Mouse (Mus musculus) ES-E14 (cell line): ENCODE measurements at regions not wholly inside any gene's neighbourhood (a gene's known extent, or its start where the extent isn't known, plus 50 kb on each side); places are given as distances from the start of the nearest gene placed in this dataset.

Experiments used
- DNase-seq: peaks from one replicate; pipeline ENCODE4 v3.0.0-alpha.2; 2013; ENCODE audit warnings: low read depth, low spot score
- H3K27ac ChIP-seq: 2 replicates; pipeline ENCODE4 v1.5.1; 2012; ENCODE audit warnings: low read depth, mild to moderate bottlenecking, low read length, moderate library complexity, mixed read lengths; ENCODE audit not compliant: poor library complexity, insufficient read depth, severe bottlenecking
- H3K36me3 ChIP-seq: 2 replicates; pipeline ENCODE4 v1.6.1; 2012; ENCODE audit warnings: mild to moderate bottlenecking, low read length, moderate library complexity, mixed read lengths; ENCODE audit not compliant: control insufficient read depth, poor library complexity, insufficient read depth, severe bottlenecking
- H3K4me1 ChIP-seq, 2 experiments: fragments of 150-350 bp in 1 of 2; sonication (generic) in 1 of 2; 2 replicates each; pipeline ENCODE4 v1.6.1; 2012; ENCODE audit warnings: low read length in 2 of 2, mild to moderate bottlenecking in 1 of 2, mixed read lengths in 1 of 2; ENCODE audit not compliant: control insufficient read depth in 2 of 2, insufficient read depth in 2 of 2, poor library complexity in 1 of 2
- H3K4me3 ChIP-seq, 2 experiments: fragments of 150-350 bp in 1 of 2; sonication (generic) in 1 of 2; 2 replicates each; pipeline ENCODE4 v1.5.1; 2012; ENCODE audit warnings: low read length in 2 of 2, low read depth in 1 of 2, mild to moderate bottlenecking in 1 of 2, mixed read lengths in 1 of 2; ENCODE audit not compliant: insufficient read depth in 1 of 2, poor library complexity in 1 of 2, severe bottlenecking in 1 of 2
- H3K9ac ChIP-seq: 2 replicates; pipeline ENCODE4 v1.6.1; 2012; ENCODE audit warnings: low read depth, mild to moderate bottlenecking, low read length, mixed read lengths; ENCODE audit not compliant: poor library complexity, insufficient read depth, severe bottlenecking
- H3K9me3 ChIP-seq: fragments of 150-350 bp; sonication (generic); 2 replicates; pipeline ENCODE4 v1.6.1; 2012; ENCODE audit warnings: low read depth, mild to moderate bottlenecking, low read length; ENCODE audit not compliant: control insufficient read depth, insufficient read depth
- CHD2 ChIP-seq: IDR thresholded peaks from 2 replicates; pipeline ENCODE4 v1.6.1; 2014; ENCODE audit warnings: mild to moderate bottlenecking, low read depth, low read length, inconsistent platforms
- HCFC1 ChIP-seq: IDR thresholded peaks from 2 replicates; pipeline ENCODE4 v1.6.1; 2012; ENCODE audit warnings: low read length, inconsistent platforms, borderline replicate concordance; ENCODE audit not compliant: insufficient read depth
- MAFK ChIP-seq: IDR thresholded peaks from 2 replicates; pipeline ENCODE4 v1.6.1; 2014; ENCODE audit warnings: mild to moderate bottlenecking, low read depth, low read length, inconsistent platforms; ENCODE audit not compliant: insufficient read depth
- ZC3H11A ChIP-seq: IDR thresholded peaks from 2 replicates; pipeline ENCODE4 v1.6.1; 2012; ENCODE audit warnings: low read depth, mild to moderate bottlenecking, inconsistent platforms, low read length, borderline replicate concordance
- ZNF384 ChIP-seq: IDR thresholded peaks from 2 replicates; pipeline ENCODE4 v1.6.1; 2012; ENCODE audit warnings: low read depth, low read length, inconsistent platforms
- in situ Hi-C, 2 experiments: fragments of 600-800 bp; cut with MboI; formaldehyde crosslinking; loops; one replicate each; pipeline ENCODE4 v1.15.1; 2025; ENCODE audit warnings: low sequenced_read_pairs in 2 of 2, inconsistent platforms in 1 of 2; ENCODE audit not compliant: unreplicated experiment in 2 of 2

DNA sequence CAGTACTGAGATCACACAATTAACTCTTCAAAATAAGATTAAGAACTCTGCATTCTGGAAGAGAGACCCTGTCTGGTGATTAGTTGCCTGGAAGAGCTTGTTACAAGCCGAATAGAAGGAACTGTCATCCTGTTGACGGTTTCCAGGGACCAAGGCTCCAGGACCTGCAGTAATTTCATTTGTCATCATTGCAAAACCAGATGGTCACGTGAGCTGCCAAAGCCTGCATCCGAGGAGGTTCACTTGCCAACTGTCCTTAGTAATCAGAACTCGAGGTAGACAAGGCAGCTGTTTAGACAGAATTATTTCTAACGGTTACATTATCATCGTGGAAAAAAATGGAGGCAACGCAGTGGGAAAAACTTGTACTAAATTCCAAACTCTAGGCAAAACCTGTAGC, 500.8 kb downstream of the Ccdc171 start:
- in situ Hi-C loops, result no loop called here
- Histone ChIP-seq H3K36me3 (no peaks in the 10 kb centered on the region), H3K9me3 (no peaks in the 10 kb centered on the region), H3K9ac (no peak overlapping the region), H3K27ac (no peak overlapping the region), H3K4me3 (no peak overlapping the region), H3K4me1 (no peaks in the 10 kb centered on the region)
- no peak for DNase-seq
- TF ChIP-seq HCFC1, result no peak

DNA sequence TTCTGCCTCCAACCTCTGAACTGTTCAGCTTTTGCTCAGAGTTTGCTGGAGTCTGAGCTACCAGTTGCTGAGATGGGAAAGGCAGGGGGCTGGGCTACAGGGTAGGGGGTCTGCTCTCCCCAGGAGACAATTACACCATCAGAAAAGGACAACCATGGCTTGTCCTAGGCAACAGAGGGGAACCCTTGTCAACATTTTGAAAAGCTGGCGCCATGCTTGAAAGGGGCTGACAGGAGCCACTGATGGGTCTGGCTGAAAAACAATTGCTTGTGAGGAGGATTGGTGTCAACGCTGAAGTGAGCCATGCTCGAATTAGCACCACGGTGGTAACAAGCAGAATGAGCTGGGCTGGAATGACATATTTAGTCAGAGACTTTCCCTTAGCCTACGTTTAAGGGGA, 502.8 kb downstream of the Ccdc171 start:
- DNase-seq, result no peak
- H3K4me1 ChIP-seq, result no peaks in the 10 kb centered on the region
- no peak overlapping the region for H3K9ac ChIP-seq
- no peak overlapping the region for H3K27ac ChIP-seq
- no peak overlapping the region for H3K4me3 ChIP-seq
- TF ChIP-seq CHD2 (no peak), MAFK (no peak), ZC3H11A (no peak), ZNF384 (no peak), HCFC1 (no peak)
- no peaks in the 10 kb centered on the region for H3K36me3 ChIP-seq
- no peaks in the 10 kb centered on the region for H3K9me3 ChIP-seq
- in situ Hi-C loops, result no loop called here

DNA sequence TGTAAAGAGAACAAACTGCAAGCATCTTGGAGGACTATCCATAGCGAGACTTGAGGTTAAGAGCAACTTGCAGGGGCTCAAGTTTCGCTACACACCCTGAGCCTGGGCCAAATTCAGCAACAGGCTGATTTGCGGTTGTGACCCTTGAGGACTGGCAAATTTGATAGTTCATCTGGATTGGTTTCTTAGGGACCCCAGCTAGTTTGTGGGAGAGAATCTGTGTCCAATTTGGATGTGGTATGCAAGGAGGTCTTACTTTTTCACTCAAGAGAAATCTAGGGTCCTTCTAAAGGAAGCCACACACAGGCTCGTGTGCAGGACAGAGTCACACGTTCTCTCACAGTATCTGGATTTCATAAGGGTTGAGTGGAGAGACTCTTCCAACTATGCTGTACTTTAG, 505.6 kb downstream of the Ccdc171 start:
- DNase-seq, result no peak
- in situ Hi-C loops, result no loop called here
- Histone ChIP-seq H3K9me3 (no peaks in the 10 kb centered on the region), H3K4me3 (no peak overlapping the region), H3K4me1 (no peaks in the 10 kb centered on the region), H3K36me3 (no peaks in the 10 kb centered on the region), H3K27ac (no peak overlapping the region), H3K9ac (no peak overlapping the region)
- no peak for TF ChIP-seq ZNF384
- no peak for TF ChIP-seq CHD2
- TF ChIP-seq ZC3H11A, result no peak
- no peak for TF ChIP-seq HCFC1
- no peak for TF ChIP-seq MAFK

DNA sequence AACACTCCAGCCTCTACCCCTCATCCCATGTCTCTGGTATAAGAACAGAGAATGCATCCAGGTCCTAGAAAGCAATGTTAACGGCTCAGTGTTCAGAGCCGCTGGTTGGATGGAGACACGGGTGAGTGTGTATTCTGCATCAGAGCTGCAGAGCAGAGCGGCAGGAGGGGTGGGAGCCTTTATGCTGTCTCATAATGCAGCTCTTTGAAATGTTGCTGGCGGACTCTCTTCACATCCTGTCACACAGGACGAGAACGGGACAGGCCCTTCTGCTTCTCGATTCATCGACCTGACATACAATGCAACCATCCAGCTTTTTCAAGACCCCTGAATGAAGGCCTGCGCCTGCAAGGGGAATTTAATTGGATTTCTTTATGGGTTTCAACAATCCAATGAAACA, 507.2 kb downstream of the Ccdc171 start:
- no peaks in the 10 kb centered on the region for H3K36me3 ChIP-seq
- TF ChIP-seq CHD2, result no peak
- no peak for TF ChIP-seq HCFC1
- no peak for TF ChIP-seq ZC3H11A
- no peak for TF ChIP-seq ZNF384
- no peak for TF ChIP-seq MAFK
- H3K4me3 ChIP-seq, result no peak overlapping the region
- in situ Hi-C loops, result no loop called here
- H3K4me1 ChIP-seq, result no peaks in the 10 kb centered on the region
- H3K9ac ChIP-seq, result no peak overlapping the region
- DNase-seq, result no peak
- H3K9me3 ChIP-seq, result no peaks in the 10 kb centered on the region
- no peak overlapping the region for H3K27ac ChIP-seq

GRCm38 (mm10) chr4:84035347-84035746, 510.0 kb downstream of the Ccdc171 start:
- no peak overlapping the region for H3K27ac ChIP-seq
- TF ChIP-seq CHD2 (no peak), ZNF384 (no peak)
- H3K36me3 ChIP-seq, result no peaks in the 10 kb centered on the region
- no peaks in the 10 kb centered on the region for H3K4me1 ChIP-seq
- in situ Hi-C loops, result no loop called here
- H3K9ac ChIP-seq, result no peak overlapping the region
- no peak overlapping the region for H3K4me3 ChIP-seq
- DNase-seq, result no peak
- no peaks in the 10 kb centered on the region for H3K9me3 ChIP-seq
